Mouse (Mus musculus) cerebellum, adult 9-10 months (tissue): ENCODE data around the gene Elmod1.

ENCODE experiments used
- DNase-seq: peaks from one replicate; pipeline ENCODE4 v3.0.0; 2022

Gene Elmod1

GRCm38 (mm10) chr9:53906798-53907197 is 68.3 kb downstream of the Elmod1 start:
- DNase-seq, result no peak

- no peak for DNase-seq
These were observed 69.7 kb downstream of the Elmod1 start for GRCm38 (mm10) chr9:53905418-53905817.

GRCm38 (mm10) chr9:53903215-53903842 is 71.8 kb downstream of the Elmod1 start:
- DNase-seq, result no peak

- DNase-seq, result peak; percentile 36
These were observed 75.3 kb downstream of the Elmod1 start for GRCm38 (mm10) chr9:53899836-53900235.

GRCm38 (mm10) chr9:53895827-53896226 is 79.3 kb downstream of the Elmod1 start:
- DNase-seq, result no peak

GRCm38 (mm10) chr9:53890075-53890474 is 85.0 kb downstream of the Elmod1 start:
- peak; percentile 52 for DNase-seq

GRCm38 (mm10) chr9:53883588-53884280 is 91.4 kb downstream of the Elmod1 start:
- DNase-seq, result no peak

- DNase-seq, result no peak
These were observed 97.7 kb downstream of the Elmod1 start for GRCm38 (mm10) chr9:53877423-53877822.

- DNase-seq, result no peak
These were observed 101.9 kb downstream of the Elmod1 start for GRCm38 (mm10) chr9:53873239-53873638.
